Mouse (Mus musculus): ENCODE measurements around the gene Tmem218.

Tmem218 gene

GRCm38 (mm10) chr9:37232201-37233195 is 24.5 kb downstream of the Tmem218 start:
- no peak for DNase-seq (ENCODE audit: low read depth, low spot score)

- DNase-seq (ENCODE audit: low read depth, low spot score), result no peak
Observed at GRCm38 (mm10) chr9:37235951-37236737, 28.1 kb downstream of the Tmem218 start.

GRCm38 (mm10) chr9:37242764-37243163 is 34.7 kb downstream of the Tmem218 start:
- no peak for DNase-seq (ENCODE audit: low read depth, low spot score)

GRCm38 (mm10) chr9:37244600-37244999 is 36.6 kb downstream of the Tmem218 start:
- no peak for DNase-seq (ENCODE audit: low read depth, low spot score)

- no peak for DNase-seq (ENCODE audit: low read depth, low spot score)
Observed at GRCm38 (mm10) chr9:37245404-37245803, 37.4 kb downstream of the Tmem218 start.

GRCm38 (mm10) chr9:37245810-37246209 is 37.8 kb downstream of the Tmem218 start:
- no peak for DNase-seq (ENCODE audit: low read depth, low spot score)

GRCm38 (mm10) chr9:37247429-37247828 is 39.4 kb downstream of the Tmem218 start:
- DNase-seq (ENCODE audit: low read depth, low spot score), result no peak

- peak; percentile 53 for DNase-seq (ENCODE audit: low read depth, low spot score)
Observed at GRCm38 (mm10) chr9:37248381-37248906, 40.4 kb downstream of the Tmem218 start.

- DNase-seq (ENCODE audit: low read depth, low spot score), result no peak
Observed at GRCm38 (mm10) chr9:37249976-37250375, 42.0 kb downstream of the Tmem218 start.

GRCm38 (mm10) chr9:37250631-37251030 is 42.6 kb downstream of the Tmem218 start:
- no peak for DNase-seq (ENCODE audit: low read depth, low spot score)

GRCm38 (mm10) chr9:37254531-37255110 is 46.6 kb downstream of the Tmem218 start:
- no peak for DNase-seq (ENCODE audit: low read depth, low spot score)

GRCm38 (mm10) chr9:37255149-37255888 is 47.3 kb downstream of the Tmem218 start, which contains the start of gene Slc37a2:
Gene Slc37a2 (minus strand): TSS chr9:37255738.
- peak; percentile 52 for DNase-seq (ENCODE audit: low read depth, low spot score)

- peak; percentile 69 for DNase-seq (ENCODE audit: low read depth, low spot score)
Observed at GRCm38 (mm10) chr9:37255889-37256225, 47.8 kb downstream of the Tmem218 start.

- DNase-seq (ENCODE audit: low read depth, low spot score), result no peak
Observed at GRCm38 (mm10) chr9:37266622-37267021, 58.6 kb downstream of the Tmem218 start.

All from ES-CJ7 (cell line).